Mouse (Mus musculus): Measurements from ENCODE around the gene Ecsit.

DNA sequence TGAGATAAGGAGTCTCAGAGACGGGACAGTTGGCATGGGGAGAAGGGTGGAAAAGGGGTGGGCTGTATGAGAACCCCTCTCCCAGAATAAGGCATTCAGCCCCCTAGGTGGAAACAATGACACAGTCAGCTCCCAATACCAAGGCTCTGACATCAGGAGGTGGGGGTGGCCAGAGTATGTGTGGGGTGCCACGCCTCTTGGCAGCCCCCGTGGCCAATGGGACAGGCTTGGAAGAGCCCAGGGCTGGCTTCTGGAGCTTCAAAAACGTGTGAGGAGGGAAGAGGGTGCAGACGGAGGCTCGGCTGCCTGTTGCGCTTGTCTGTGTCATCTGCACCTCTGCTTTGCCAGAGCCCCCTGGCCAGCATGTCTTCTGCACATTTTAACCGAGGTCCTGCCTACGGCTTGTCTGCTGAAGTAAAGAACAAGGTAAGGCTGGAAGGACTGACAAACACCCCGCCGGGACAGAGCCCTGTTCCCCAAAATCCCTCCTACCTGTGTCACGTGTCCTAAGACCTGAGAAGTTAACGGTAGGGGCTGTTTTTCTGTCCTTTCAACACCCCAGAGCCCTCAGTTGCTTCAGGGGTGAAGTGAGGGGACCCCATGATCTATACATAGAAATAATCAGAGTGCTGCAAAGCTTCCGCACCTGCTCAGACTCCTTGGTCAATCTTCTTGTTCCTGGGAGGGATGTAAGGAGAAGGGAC is 13.9 kb upstream of the Ecsit start, which contains the start of gene Cnn1:
- TF ChIP-seq CTCF (conservative IDR thresholded peaks at IDR 0.05; ENCODE audit: low read length): no peak
- TF ChIP-seq NANOG (IDR thresholded peaks at IDR 0.05; ENCODE audit: borderline replicate concordance, low read length): no peak

Measured in E14TG2a.4 (cell line).